Mouse (Mus musculus): ENCODE data around the gene Slc37a3. TPM values are rescaled to one million over a fixed set of nuclear protein-coding genes. Genes with fewer than 3 reads are reported as not detected.
"Not testable (repeated sequence)": the region's sequence is repeated elsewhere in the genome, so short reads cannot be mapped to it uniquely, and the experiment has no call there.

The Slc37a3 gene
- polyA plus RNA-seq, 1 experiment from 2014 or later = 53.0 TPM

DNA sequence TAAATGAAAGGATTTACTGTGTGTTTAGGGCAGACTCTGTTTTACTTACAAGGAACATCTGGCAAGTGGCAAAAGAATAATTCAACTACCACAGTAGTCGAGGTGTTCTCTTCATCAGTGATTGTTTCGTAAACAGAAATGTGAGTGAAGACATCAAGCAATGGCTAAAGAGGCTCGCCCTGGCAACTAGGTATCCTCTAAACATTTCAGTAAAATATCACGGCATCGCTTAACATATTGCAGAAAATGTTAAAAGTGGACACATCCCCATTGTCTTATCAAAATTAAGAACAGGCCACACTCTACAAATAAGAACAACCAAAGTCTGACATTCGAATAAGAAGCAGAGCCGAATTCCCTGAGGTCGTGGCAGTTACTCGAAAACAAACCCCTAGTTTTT is 700 bp downstream of the Slc37a3 start:
- peaks cover 20% of the 10 kb centered on the region for H3K4me1 ChIP-seq
- peak overlapping the region; percentile 92 for H3K9ac ChIP-seq (replicated peaks)
- ATAC-seq (ENCODE audit: low FRiP score, low read depth) = no peak
- peak overlapping the region; percentile 95 for H3K4me3 ChIP-seq
- H3K27ac ChIP-seq (replicated peaks) = no peak overlapping the region; the same call in 1 of the 2 replicates
- no peaks in the 10 kb centered on the region for H3K9me3 ChIP-seq
- H3K36me3 ChIP-seq = peaks cover 10% of the 10 kb centered on the region
- peak overlapping the region; percentile 79 for H3K4me2 ChIP-seq (replicated peaks)
- peaks cover 26% of the 10 kb centered on the region for H3K27me3 ChIP-seq
- WGBS = 27% methylated on average over 9 of the region's 9 CpGs

DNA sequence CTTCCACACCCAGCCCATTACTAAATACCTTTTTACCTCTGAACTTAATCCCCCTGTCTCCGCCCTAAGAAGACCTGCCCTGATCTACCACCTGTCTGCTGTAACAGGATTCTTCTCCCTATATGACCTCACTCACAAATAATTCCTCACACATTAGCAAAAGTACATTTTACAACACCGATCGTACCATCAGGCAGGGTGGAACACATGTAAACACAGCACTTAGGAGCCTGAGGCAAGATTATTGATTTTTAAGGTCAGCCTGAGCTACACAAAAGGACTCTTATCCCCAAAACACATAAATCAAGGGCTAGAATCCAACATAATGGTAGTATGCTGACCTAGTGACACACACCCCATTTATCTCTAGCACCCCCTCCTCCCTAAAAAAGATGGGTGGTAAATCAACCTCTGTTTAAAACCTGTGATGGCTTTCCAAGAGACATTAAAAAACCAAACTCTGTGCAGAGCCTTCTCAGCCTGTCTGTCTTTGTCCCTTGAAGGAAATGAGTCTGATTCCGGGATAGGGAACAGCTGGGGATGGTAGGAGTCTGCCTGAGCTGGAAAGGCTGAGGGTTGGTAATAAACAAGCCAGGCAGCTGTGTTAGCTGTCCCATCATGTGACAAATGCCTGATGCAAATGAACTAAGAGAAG is 4.0 kb downstream of the Slc37a3 start:
- 86% methylated on average over 4 of the region's 4 CpGs for WGBS
- Histone ChIP-seq H3K27ac (replicated peaks) (no peak overlapping the region), H3K4me2 (replicated peaks) (no peak overlapping the region), H3K4me3 (no peak overlapping the region), H3K4me1 (peaks cover 13% of the 10 kb centered on the region), H3K27me3 (no peaks in the 10 kb centered on the region), H3K9ac (replicated peaks) (no peak overlapping the region), H3K9me3 (no peaks in the 10 kb centered on the region), H3K36me3 (peaks cover 10% of the 10 kb centered on the region)
- no peak for ATAC-seq (ENCODE audit: low FRiP score, low read depth)

DNA sequence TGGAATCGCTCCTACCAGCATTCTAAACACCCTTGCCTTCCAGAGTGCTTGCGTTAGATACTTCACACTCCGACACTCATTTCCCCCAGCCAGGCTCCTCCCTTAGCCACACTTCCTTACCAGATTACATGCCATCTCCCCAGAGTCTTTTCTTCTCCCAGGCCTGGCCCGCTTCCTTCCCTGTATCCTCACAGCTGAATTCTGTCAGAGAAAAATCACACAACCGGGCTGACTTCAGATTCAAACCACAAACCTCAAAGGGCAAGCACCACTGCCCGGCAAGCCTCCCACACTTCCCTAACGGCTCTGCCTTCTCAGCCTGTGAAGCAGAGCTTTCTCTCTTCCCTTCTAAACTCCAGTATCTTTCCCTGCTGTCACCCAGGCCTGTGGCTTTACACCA is 4.7 kb downstream of the Slc37a3 start:
- Histone ChIP-seq H3K9me3 (no peaks in the 10 kb centered on the region), H3K4me3 (no peak overlapping the region), H3K36me3 (peaks cover 10% of the 10 kb centered on the region), H3K27me3 (no peaks in the 10 kb centered on the region), H3K4me2 (replicated peaks) (no peak overlapping the region), H3K4me1 (peaks cover 13% of the 10 kb centered on the region), H3K27ac (replicated peaks) (0 out of 2 replicates have a peak overlapping the region, but pooled peaks have one; percentile 15), H3K9ac (replicated peaks) (no peak overlapping the region)
- ATAC-seq (ENCODE audit: low FRiP score, low read depth) = no peak
- WGBS = 73% methylated on average over 7 of the region's 7 CpGs

DNA sequence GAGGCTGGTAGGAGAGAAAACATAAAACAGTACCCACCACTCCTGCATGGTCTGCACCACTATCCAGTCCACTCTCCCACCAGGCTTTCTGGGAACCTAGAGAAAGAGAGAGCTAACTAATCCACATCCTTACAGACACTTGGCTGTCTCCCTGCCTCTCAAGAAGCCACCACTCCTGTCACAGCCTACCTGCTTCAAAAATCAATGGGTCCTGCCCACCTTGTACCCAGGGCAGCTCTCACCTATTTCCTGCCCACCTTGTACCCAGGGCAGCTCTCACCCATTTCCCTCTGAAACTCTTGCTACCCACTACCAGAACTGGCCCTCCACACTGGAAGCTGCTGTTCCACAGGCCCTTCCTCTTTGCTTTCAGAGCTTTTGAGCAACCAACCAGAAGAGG is 5.4 kb downstream of the Slc37a3 start:
- Histone ChIP-seq H3K9me3 (no peaks in the 10 kb centered on the region), H3K9ac (replicated peaks) (no peak overlapping the region), H3K4me2 (replicated peaks) (no peak overlapping the region), H3K4me3 (no peak overlapping the region), H3K27ac (replicated peaks) (no peak overlapping the region), H3K36me3 (peaks cover 10% of the 10 kb centered on the region), H3K4me1 (peaks cover 13% of the 10 kb centered on the region), H3K27me3 (no peaks in the 10 kb centered on the region)
- no peak for ATAC-seq (ENCODE audit: low FRiP score, low read depth)

DNA sequence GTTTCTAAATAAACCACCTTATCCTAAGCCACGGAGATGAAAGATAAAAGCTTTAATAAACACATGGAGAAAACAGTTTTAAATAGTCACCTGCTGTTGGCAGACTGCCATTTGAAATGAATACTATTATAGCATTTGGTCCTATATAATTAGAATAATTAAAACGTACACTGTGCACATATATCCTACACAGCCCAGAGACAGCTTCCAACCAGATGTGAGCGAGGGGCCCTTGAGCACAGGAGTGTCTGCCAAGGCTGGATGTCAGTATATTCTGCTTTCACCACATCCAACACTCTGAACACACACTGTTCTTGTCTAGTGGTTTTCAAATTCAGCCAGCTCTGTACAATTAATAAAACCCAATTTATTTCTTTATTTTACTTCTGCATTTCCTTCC is 7.8 kb downstream of the Slc37a3 start:
- H3K9ac ChIP-seq (replicated peaks) = no peak overlapping the region
- no peak for ATAC-seq (ENCODE audit: low FRiP score, low read depth)
- no peaks in the 10 kb centered on the region for H3K27me3 ChIP-seq
- no peaks in the 10 kb centered on the region for H3K4me1 ChIP-seq
- no peak overlapping the region for H3K4me3 ChIP-seq
- WGBS = 92% methylated on average over 3 of the region's 3 CpGs
- H3K9me3 ChIP-seq = no peaks in the 10 kb centered on the region
- H3K36me3 ChIP-seq = peaks cover 28% of the 10 kb centered on the region
- no peak overlapping the region for H3K27ac ChIP-seq (replicated peaks)
- no peak overlapping the region for H3K4me2 ChIP-seq (replicated peaks)

DNA sequence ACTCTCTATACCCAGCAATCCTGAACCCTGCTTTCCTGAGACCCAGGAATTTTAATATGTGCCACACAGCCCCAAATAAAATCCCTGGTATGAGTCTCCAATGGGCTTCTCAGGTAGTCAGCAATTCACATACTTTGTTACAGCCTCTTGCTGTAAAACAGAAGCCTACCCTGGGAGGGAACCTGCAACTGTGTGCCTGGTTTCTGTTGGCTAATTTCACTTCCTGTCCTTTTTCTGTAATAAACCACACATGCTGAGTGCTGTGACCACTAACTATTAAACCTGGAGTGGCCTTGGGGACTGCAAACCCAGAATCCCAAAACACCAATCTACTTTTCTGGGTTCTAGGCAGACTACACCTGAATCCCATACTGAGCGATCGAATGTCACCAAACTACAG is 14.8 kb downstream of the Slc37a3 start:
- peaks cover 64% of the 10 kb centered on the region for H3K36me3 ChIP-seq

DNA sequence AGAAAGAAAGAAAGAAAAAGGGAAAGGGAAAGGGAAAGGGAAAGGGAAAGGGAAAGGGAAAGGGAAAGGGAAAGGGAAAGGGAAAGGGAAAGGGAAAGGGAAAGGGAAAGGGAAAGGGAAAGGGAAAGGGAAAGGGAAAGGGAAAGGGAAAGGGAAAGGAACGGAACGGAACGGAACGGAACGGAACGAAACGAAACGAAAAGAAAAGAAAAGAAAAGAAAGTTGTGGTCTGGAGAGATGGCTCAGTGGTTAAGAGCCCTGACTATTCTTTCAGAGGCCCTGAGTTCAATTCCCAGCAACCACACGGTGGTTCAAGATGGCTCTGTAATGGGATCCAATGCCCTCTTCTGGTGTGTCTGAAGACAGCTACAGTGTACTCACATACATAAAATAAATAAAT is 18.3 kb downstream of the Slc37a3 start:
- peaks cover 72% of the 10 kb centered on the region for H3K36me3 ChIP-seq
- WGBS = 96% methylated on average over 9 of the region's 9 CpGs
- H3K4me3 ChIP-seq; H3K9ac ChIP-seq (replicated peaks); ATAC-seq (ENCODE audit: low FRiP score, low read depth); H3K4me2 ChIP-seq (replicated peaks); H3K9me3 ChIP-seq; H3K4me1 ChIP-seq; H3K27ac ChIP-seq (replicated peaks); H3K27me3 ChIP-seq: not testable (repeated sequence)

More for the DNA sequence above, 14.8 kb downstream of the Slc37a3 start:
- ATAC-seq (ENCODE audit: low FRiP score, low read depth) = no peak
- no peak overlapping the region for H3K27ac ChIP-seq (replicated peaks)
- WGBS = 98% methylated on average over 2 of the region's 2 CpGs
- H3K4me3 ChIP-seq = no peak overlapping the region
- no peak overlapping the region for H3K4me2 ChIP-seq (replicated peaks)
- H3K9ac ChIP-seq (replicated peaks) = no peak overlapping the region
- no peaks in the 10 kb centered on the region for H3K27me3 ChIP-seq
- no peaks in the 10 kb centered on the region for H3K9me3 ChIP-seq
- H3K4me1 ChIP-seq = no peaks in the 10 kb centered on the region

DNA sequence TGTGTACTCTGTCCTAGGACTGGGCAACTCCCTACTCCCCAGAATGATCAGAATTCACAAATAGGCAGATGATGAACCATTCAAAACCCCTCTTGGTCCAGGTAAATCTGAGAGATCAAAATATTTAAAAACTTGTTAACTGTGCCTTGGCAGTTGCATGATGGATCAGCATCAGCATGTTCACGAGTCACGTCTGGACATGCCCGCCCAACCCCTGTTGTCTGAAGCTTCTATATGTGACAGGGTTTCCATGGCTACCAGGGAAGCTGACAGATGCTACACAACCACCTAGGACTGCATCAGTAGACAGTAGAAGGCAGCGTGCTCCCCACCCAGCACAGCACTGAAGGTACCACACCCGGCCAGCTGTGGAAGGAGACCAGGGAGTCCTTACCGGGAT is 28.5 kb downstream of the Slc37a3 start:
- Histone ChIP-seq H3K9me3 (no peaks in the 10 kb centered on the region), H3K27ac (replicated peaks) (peak overlapping the region; percentile 84), H3K36me3 (peaks cover 45% of the 10 kb centered on the region), H3K4me2 (replicated peaks) (no peak overlapping the region), H3K4me1 (peaks cover 47% of the 10 kb centered on the region), H3K9ac (replicated peaks) (no peak overlapping the region), H3K27me3 (no peaks in the 10 kb centered on the region), H3K4me3 (no peak overlapping the region)
- 65% methylated on average over 6 of the region's 6 CpGs for WGBS
- no peak for ATAC-seq (ENCODE audit: low FRiP score, low read depth)

DNA sequence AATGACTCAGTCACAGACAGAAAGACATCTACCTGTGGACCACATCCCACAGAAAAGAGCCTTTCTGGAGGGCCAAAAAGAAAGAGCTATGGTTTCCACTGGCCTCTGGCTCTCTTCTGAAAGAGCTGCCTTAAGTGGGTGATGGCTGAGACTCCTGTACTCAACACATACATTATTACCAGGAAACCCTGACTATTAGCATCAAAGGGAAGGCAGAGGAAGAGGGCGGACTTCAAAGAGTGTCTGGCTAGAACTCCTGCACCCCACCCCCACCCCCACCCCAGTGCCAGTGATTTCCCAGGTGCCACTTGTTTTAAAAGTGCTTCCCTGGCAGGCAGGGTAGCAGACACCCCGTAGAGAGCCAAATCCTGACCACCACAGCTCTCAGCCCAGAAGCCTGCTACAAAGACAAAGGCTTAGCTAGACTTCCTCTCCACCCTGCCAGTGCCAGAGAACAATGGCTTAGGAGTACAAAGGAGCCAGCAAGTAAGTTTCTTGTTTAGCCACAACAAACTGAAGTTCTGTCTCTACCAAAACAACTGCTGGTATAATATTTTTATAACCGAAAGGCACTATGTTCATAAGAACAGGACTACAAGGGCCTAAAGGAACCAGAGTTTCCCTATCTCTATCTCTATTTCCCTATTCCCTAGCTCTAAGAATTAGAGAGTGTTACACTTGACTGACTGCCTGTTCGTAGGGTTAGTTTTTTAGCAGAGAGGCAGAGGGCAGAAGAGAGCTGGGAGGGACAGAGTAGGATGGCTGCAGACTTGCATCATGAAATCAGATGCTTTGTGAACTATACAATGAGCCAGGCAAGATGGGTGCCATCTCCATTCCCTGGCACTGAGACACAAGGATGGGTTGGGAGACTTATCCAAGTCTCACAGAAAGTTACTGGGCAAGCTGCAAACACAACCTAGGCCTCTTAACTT is 29.3 kb downstream of the Slc37a3 start:
- Histone ChIP-seq H3K27me3 (no peaks in the 10 kb centered on the region), H3K9ac (replicated peaks) (peak overlapping the region; percentile 21; the same call in 1 of the 2 replicates), H3K36me3 (peaks cover 46% of the 10 kb centered on the region), H3K4me3 (no peak overlapping the region), H3K9me3 (no peaks in the 10 kb centered on the region), H3K4me1 (peaks cover 47% of the 10 kb centered on the region), H3K4me2 (replicated peaks) (no peak overlapping the region), H3K27ac (replicated peaks) (peak overlapping the region; percentile 84)
- 16% methylated on average over 4 of the region's 4 CpGs for WGBS
- ATAC-seq (ENCODE audit: low FRiP score, low read depth) = peak; percentile 31; the same call in 1 of the 2 replicates

DNA sequence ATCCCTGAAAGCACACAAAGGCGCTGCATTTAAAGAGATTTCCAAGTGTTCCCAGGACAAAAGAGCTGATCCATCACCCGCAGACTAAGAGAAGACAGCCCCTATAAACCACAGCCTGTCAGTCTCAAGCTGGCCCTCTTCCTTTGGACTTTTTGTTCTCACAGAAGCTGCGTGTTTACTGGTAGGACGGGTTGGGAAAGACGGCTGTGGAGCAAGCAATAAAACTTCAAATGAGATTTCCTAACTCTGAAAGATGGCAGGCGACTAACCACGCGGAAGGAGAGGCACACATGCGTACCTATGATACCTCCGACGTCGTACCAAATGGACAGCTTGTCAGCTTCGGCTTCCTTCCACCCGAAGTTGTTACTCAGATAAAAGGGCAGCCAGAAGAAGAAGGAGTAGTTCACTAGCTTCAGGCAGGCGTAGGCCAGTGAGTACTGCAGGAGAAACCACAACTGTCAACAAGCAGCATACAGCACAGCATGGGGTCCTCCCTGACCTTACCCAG is 30.4 kb downstream of the Slc37a3 start:
- peaks cover 47% of the 10 kb centered on the region for H3K4me1 ChIP-seq
- peak overlapping the region; percentile 19; the same call in 1 of the 2 replicates for H3K4me2 ChIP-seq (replicated peaks)
- no peaks in the 10 kb centered on the region for H3K27me3 ChIP-seq
- peak overlapping the region; percentile 21; the same call in 1 of the 2 replicates for H3K9ac ChIP-seq (replicated peaks)
- peaks cover 50% of the 10 kb centered on the region for H3K36me3 ChIP-seq
- WGBS = 16% methylated on average over 15 of the region's 15 CpGs
- no peak for ATAC-seq (ENCODE audit: low FRiP score, low read depth)
- H3K4me3 ChIP-seq = no peak overlapping the region
- no peaks in the 10 kb centered on the region for H3K9me3 ChIP-seq
- peak overlapping the region; percentile 84 for H3K27ac ChIP-seq (replicated peaks)

DNA sequence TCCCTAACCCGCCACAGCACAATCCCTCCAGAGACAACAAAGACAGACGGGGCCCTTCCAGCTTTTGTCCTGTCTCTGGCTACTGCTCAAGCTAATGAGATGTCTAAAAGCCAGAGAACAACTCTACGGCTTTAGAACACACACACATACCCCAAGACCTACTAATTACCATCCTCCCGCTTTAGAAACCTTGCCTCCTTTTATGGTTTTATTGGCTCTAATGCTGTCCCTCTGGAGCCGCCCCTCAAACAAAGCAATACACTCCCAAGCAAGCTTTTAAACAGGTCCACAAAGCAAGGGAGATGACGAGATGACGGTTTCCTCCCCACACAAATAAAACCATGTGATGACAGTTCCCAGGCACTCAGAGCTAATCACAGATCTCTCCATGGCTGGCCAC is 32.0 kb downstream of the Slc37a3 start:
- Histone ChIP-seq H3K27me3 (no peaks in the 10 kb centered on the region), H3K9me3 (no peaks in the 10 kb centered on the region), H3K4me3 (no peak overlapping the region), H3K36me3 (peaks cover 42% of the 10 kb centered on the region), H3K9ac (replicated peaks) (no peak overlapping the region), H3K27ac (replicated peaks) (peak overlapping the region; percentile 84), H3K4me2 (replicated peaks) (0 out of 2 replicates have a peak overlapping the region, but pooled peaks have one; percentile 0), H3K4me1 (peaks cover 47% of the 10 kb centered on the region)
- peak; percentile 17 for ATAC-seq (ENCODE audit: low FRiP score, low read depth)
- WGBS = 19% methylated on average over 7 of the region's 7 CpGs

DNA sequence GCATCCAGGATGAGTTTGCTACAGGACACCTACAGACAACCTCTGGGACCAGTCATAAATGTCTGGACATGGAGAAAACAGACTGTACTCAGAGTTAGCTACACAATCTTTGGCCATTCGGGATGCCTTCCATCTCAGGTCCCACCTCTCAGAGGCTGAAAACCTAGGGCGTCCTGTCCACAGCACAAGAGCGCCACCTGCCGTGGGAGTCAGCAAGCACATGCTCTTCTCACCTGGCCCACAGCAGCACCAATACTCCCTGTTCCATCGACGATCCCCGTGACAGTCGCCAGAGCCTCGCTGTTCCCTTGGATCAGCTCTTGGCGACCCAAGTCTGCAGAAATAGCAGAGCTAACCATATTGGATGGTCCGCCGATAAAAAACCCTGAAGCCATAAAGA is 33.5 kb downstream of the Slc37a3 start:
- H3K27me3 ChIP-seq = no peaks in the 10 kb centered on the region
- H3K36me3 ChIP-seq = peaks cover 28% of the 10 kb centered on the region
- H3K4me3 ChIP-seq = no peak overlapping the region
- H3K4me1 ChIP-seq = peaks cover 45% of the 10 kb centered on the region
- ATAC-seq (ENCODE audit: low FRiP score, low read depth) = peak; percentile 45
- 23% methylated on average over 12 of the region's 12 CpGs for WGBS
- no peak overlapping the region for H3K9ac ChIP-seq (replicated peaks)
- H3K4me2 ChIP-seq (replicated peaks) = no peak overlapping the region
- H3K9me3 ChIP-seq = no peaks in the 10 kb centered on the region
- no peak overlapping the region for H3K27ac ChIP-seq (replicated peaks)
